Mouse (Mus musculus) forebrain, embryonic 15.5 days (tissue): ENCODE results near the gene Asf1b. TPM values are rescaled to one million over a fixed set of nuclear protein-coding genes. Genes with fewer than 3 reads are reported as not detected.

Experiments used
- ATAC-seq: fragments of 200-750 bp; cut with Nextera tagmentation; replicated peaks from 2 replicates; pipeline ENCODE4 v1.8.0; 2017; ENCODE audit warnings: mild to moderate bottlenecking, moderate TSS enrichment, moderate library complexity
- H3K27ac ChIP-seq: fragments of 300-500 bp; sonication (generic); replicated peaks from 2 replicates; pipeline ENCODE4 v1.5.1; 2015; ENCODE audit warnings: mild to moderate bottlenecking, inconsistent platforms
- H3K27me3 ChIP-seq: fragments of 300-500 bp; sonication (generic); 2 replicates; pipeline ENCODE4 v1.6.1; 2015; ENCODE audit warnings: inconsistent platforms
- H3K36me3 ChIP-seq: fragments of 300-500 bp; sonication (generic); 2 replicates; pipeline ENCODE4 v1.6.1; 2015; ENCODE audit warnings: mild to moderate bottlenecking, inconsistent platforms
- H3K4me1 ChIP-seq: fragments of 300-500 bp; sonication (generic); 2 replicates; pipeline ENCODE4 v1.6.1; 2015; ENCODE audit warnings: inconsistent platforms
- H3K4me2 ChIP-seq: fragments of 300-500 bp; sonication (generic); replicated peaks from 2 replicates; pipeline ENCODE4 v1.6.1; 2015; ENCODE audit warnings: mild to moderate bottlenecking, inconsistent platforms
- H3K4me3 ChIP-seq: fragments of 300-500 bp; sonication (generic); 2 replicates; pipeline ENCODE4 v1.5.1; 2015; ENCODE audit warnings: mild to moderate bottlenecking, inconsistent platforms
- H3K9ac ChIP-seq: fragments of 300-500 bp; sonication (generic); replicated peaks from 2 replicates; pipeline ENCODE4 v1.6.1; 2015; ENCODE audit warnings: mild to moderate bottlenecking, inconsistent platforms
- H3K9me3 ChIP-seq: fragments of 300-500 bp; sonication (generic); 2 replicates; pipeline ENCODE4 v1.6.1; 2016; ENCODE audit warnings: inconsistent platforms
- WGBS: fragments of 180-500 bp; shearing (Covaris S2); methylation state at CpG from one replicate; pipeline ENCODE4 v1.1.7; 2015; ENCODE audit warnings: mixed read lengths; 5-methylcytosine and 5-hydroxymethylcytosine counted together
- polyA plus RNA-seq: library from polyadenylated mRNA; unstranded; fragments of >200 nt; fragmentation: Nextera tagmentation; extraction: Ambion mirVana; gene quantifications from 2 replicates; pipeline ENCODE4 v1.2.1, GENCODE M21; 2015

The Asf1b gene
- polyA plus RNA-seq = 20.7 and 22.2 TPM in 2 replicates

- peak within 1 kb of the TSS; percentile 44 for H3K9ac ChIP-seq
- under 1% methylated on average over 73 of the region's 75 CpGs for WGBS
- H3K27me3 ChIP-seq = no peaks in the 10 kb centered on the region
Measured at GRCm38 (mm10) chr8:83955106-83955957, at the start of gene Asf1b, which contains the start of gene Gm10644. Gene Asf1b (plus strand): TSS chr8:83955507. Gene Gm10644 (minus strand): TSS chr8:83955205.

DNA sequence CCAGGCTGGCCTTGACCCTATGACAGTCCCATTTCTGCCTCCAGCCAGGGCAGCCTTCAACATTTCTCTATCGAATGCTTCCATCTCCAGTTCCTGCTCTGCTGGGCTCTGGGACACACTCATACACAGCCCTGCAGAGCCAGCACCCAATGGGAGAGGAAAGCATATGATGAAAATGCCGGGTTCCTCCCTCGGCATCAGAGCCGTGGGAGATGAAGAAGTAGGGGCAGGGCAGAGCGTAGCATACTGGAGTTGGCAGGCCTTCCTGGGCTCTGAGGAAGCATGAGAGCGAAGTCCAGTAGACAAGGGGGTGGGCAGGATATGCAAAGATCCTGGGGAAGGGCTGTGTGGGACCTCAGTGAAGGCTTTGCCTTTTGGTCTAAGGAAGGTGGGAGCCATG, 46.7 kb upstream of the Asf1b start:
- peaks cover 45% of the 10 kb centered on the region for H3K4me1 ChIP-seq
- no peak overlapping the region for H3K4me3 ChIP-seq
- ATAC-seq = no peak
- no peaks in the 10 kb centered on the region for H3K36me3 ChIP-seq
- H3K27ac ChIP-seq = no peak overlapping the region
- no peaks in the 10 kb centered on the region for H3K9me3 ChIP-seq
- H3K4me2 ChIP-seq = no peak overlapping the region
- 84% methylated on average over 6 of the region's 6 CpGs for WGBS
- no peak overlapping the region for H3K9ac ChIP-seq
- H3K27me3 ChIP-seq = no peaks in the 10 kb centered on the region

More at GRCm38 (mm10) chr8:83955106-83955957, at the start of gene Asf1b, which contains the start of gene Gm10644:
- Histone ChIP-seq H3K4me2 (peak within 1 kb of the TSS; percentile 91), H3K4me1 (peaks cover 24% of the 10 kb centered on the region), H3K27ac (peak within 1 kb of the TSS; percentile 71), H3K4me3 (peak within 1 kb of the TSS; percentile 55), H3K9me3 (no peaks in the 10 kb centered on the region), H3K36me3 (no peaks in the 10 kb centered on the region)
- ATAC-seq = peak; percentile 100

GRCm38 (mm10) chr8:83909311-83909710, 46.0 kb upstream of the Asf1b start:
- no peaks in the 10 kb centered on the region for H3K27me3 ChIP-seq
- ATAC-seq = 0 out of 2 replicates have a peak, but pooled peaks have one; percentile 33
- no peak overlapping the region for H3K4me3 ChIP-seq
- H3K36me3 ChIP-seq = no peaks in the 10 kb centered on the region
- no peak overlapping the region for H3K9ac ChIP-seq
- H3K4me2 ChIP-seq = no peak overlapping the region
- WGBS = 41% methylated on average over 8 of the region's 8 CpGs
- H3K9me3 ChIP-seq = no peaks in the 10 kb centered on the region
- no peak overlapping the region for H3K27ac ChIP-seq
- H3K4me1 ChIP-seq = peaks cover 45% of the 10 kb centered on the region

DNA sequence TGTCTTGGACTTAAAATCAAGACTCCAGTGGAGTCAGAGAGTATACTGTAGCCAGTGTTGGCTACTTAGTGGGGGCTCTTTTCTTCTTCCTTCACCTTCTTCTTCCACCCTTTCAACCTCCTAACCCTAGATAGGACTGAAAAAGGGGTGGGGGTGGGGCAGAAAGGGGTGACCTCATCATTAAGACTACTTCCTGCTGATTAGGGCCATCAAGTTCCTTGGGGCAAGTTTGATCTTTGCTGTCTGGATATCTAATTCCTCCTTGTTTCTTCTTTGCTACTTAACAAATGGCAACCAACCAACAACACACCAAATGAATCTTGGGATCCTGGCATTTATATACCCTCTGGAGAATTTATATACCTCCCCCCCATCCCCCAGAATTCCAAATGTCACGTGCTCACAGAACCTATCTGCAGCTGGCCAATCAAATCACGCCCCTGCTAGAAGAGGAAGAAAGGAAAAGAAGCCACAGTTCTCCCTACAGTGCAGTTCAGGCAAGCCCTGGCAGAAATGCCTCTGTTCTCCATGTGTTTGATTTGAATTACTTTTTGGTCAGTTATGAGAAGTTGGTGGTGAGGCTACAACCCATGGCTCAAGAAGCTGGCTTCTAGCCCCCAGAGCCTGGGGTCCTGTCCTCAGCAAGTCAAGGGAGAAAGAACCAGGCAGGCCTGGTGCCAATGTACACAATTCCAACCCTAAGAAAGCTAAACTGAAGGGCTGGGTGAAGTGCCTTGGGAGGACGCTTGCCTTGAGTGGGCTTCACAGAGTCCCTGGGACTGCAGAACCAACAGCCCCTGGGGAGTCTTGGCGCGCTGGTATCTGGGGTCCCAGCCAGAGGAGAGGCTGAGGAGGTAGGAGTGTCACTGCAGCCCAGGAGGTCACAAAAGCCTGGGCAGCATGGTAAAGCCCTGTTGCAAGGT, 43.2 kb upstream of the Asf1b start:
- Histone ChIP-seq H3K9me3 (no peaks in the 10 kb centered on the region), H3K4me3 (no peak overlapping the region), H3K9ac (no peak overlapping the region), H3K36me3 (no peaks in the 10 kb centered on the region), H3K4me2 (no peak overlapping the region), H3K4me1 (peaks cover 55% of the 10 kb centered on the region), H3K27me3 (no peaks in the 10 kb centered on the region), H3K27ac (no peak overlapping the region)
- no peak for ATAC-seq
- WGBS = 85% methylated on average over 5 of the region's 5 CpGs

DNA sequence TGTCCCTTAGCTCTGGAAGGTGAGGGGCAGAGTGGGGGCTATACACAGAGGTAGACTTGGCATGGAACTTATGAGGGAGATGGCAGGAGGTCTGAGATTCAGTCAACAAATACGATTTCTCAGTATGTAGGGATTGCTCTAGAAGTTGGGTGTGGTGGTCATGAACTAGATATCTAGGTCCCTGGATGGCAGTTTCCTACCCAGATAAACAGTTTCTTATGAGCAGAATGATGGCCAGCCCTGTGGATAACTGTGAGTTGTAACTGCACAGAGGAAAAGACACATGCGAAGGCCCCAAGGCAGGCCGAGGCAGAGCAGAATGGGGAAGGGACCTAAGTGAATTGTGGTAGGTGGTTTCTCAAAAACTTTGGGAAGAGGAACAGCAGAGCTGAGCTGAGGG, 41.1 kb upstream of the Asf1b start:
- Histone ChIP-seq H3K4me1 (peaks cover 36% of the 10 kb centered on the region), H3K4me3 (no peak overlapping the region), H3K36me3 (peaks cover 3% of the 10 kb centered on the region; the same call in 1 of the 2 replicates), H3K4me2 (no peak overlapping the region), H3K9me3 (no peaks in the 10 kb centered on the region), H3K9ac (no peak overlapping the region), H3K27ac (no peak overlapping the region), H3K27me3 (no peaks in the 10 kb centered on the region)
- ATAC-seq = no peak
- WGBS = 85% methylated on average over 3 of the region's 3 CpGs

GRCm38 (mm10) chr8:83914860-83915259, 40.4 kb upstream of the Asf1b start:
- H3K27me3 ChIP-seq = no peaks in the 10 kb centered on the region
- no peak overlapping the region for H3K9ac ChIP-seq
- WGBS = 52% methylated on average over 5 of the region's 5 CpGs
- H3K27ac ChIP-seq = no peak overlapping the region
- peaks cover 6% of the 10 kb centered on the region; the same call in 1 of the 2 replicates for H3K36me3 ChIP-seq
- ATAC-seq = 0 out of 2 replicates have a peak, but pooled peaks have one; percentile 9
- no peaks in the 10 kb centered on the region for H3K9me3 ChIP-seq
- H3K4me2 ChIP-seq = no peak overlapping the region
- H3K4me3 ChIP-seq = no peak overlapping the region
- H3K4me1 ChIP-seq = peaks cover 31% of the 10 kb centered on the region

- no peak overlapping the region for H3K9ac ChIP-seq
Measured at GRCm38 (mm10) chr8:83916015-83916414, 39.3 kb upstream of the Asf1b start.

GRCm38 (mm10) chr8:83917566-83917965, 37.7 kb upstream of the Asf1b start:
- 70% methylated on average over 6 of the region's 6 CpGs for WGBS
- Histone ChIP-seq H3K27ac (no peak overlapping the region), H3K4me2 (no peak overlapping the region)

More at GRCm38 (mm10) chr8:83916015-83916414, 39.3 kb upstream of the Asf1b start:
- H3K27ac ChIP-seq = peak overlapping the region; percentile 16; the same call in 1 of the 2 replicates
- no peaks in the 10 kb centered on the region for H3K27me3 ChIP-seq
- no peak overlapping the region for H3K4me2 ChIP-seq
- no peak overlapping the region for H3K4me3 ChIP-seq
- H3K4me1 ChIP-seq = peaks cover 30% of the 10 kb centered on the region
- WGBS = 66% methylated on average over 5 of the region's 5 CpGs
- H3K9me3 ChIP-seq = no peaks in the 10 kb centered on the region
- ATAC-seq = no peak
- peaks cover 14% of the 10 kb centered on the region for H3K36me3 ChIP-seq

DNA sequence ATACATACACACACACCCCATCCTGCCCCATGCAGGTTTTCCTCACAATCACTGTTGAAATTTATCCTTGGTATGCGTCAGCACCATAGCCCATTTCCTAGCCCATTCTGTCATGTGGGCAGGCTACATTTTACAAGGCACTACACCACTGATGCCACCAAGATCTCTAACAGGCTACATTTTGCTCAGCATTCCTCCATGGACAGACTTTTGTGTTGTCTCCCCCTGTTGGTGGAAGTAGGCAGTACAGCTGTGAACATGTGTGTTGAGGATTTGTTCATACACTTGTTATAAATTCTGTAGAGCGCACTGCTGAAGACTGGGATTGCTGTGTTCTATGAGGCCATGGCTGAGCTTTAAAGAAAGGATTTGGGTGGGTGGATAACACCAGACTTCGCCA, 33.7 kb upstream of the Asf1b start:
- H3K27ac ChIP-seq = no peak overlapping the region
- WGBS = 72% methylated on average over 3 of the region's 3 CpGs
- H3K9me3 ChIP-seq = no peaks in the 10 kb centered on the region
- H3K4me1 ChIP-seq = no peaks in the 10 kb centered on the region
- H3K4me2 ChIP-seq = no peak overlapping the region
- ATAC-seq = peak; percentile 51; the same call in 1 of the 2 replicates
- H3K27me3 ChIP-seq = no peaks in the 10 kb centered on the region
- H3K36me3 ChIP-seq = peaks cover 49% of the 10 kb centered on the region
- no peak overlapping the region for H3K9ac ChIP-seq
- no peak overlapping the region for H3K4me3 ChIP-seq

More at GRCm38 (mm10) chr8:83917566-83917965, 37.7 kb upstream of the Asf1b start:
- H3K9ac ChIP-seq = no peak overlapping the region
- peaks cover 30% of the 10 kb centered on the region for H3K4me1 ChIP-seq
- H3K4me3 ChIP-seq = no peak overlapping the region
- peaks cover 25% of the 10 kb centered on the region for H3K36me3 ChIP-seq
- H3K27me3 ChIP-seq = no peaks in the 10 kb centered on the region
- no peak for ATAC-seq
- no peaks in the 10 kb centered on the region for H3K9me3 ChIP-seq

DNA sequence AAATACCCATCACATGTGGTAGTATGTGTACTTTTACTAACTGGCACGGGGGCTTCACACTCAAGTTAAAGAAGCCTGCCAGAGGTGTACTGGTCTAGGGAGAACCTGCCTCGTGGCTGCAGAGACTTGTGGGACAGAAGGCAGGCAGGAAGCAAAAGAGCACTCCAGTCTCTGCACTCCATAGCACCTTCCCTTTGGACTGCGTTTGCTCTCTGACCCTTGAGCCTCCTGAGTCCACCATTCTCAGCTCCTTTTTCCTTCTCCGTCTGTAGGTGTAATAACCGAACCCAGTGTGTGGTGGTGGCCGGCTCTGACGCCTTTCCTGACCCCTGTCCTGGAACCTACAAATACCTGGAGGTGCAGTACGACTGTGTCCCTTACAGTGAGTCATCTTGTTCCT, 32.6 kb upstream of the Asf1b start:
- Histone ChIP-seq H3K36me3 (peaks cover 51% of the 10 kb centered on the region), H3K9ac (no peak overlapping the region), H3K4me1 (no peaks in the 10 kb centered on the region), H3K4me2 (no peak overlapping the region), H3K27ac (no peak overlapping the region), H3K4me3 (no peak overlapping the region), H3K27me3 (no peaks in the 10 kb centered on the region), H3K9me3 (no peaks in the 10 kb centered on the region)
- 91% methylated on average over 8 of the region's 8 CpGs for WGBS
- ATAC-seq = no peak

DNA sequence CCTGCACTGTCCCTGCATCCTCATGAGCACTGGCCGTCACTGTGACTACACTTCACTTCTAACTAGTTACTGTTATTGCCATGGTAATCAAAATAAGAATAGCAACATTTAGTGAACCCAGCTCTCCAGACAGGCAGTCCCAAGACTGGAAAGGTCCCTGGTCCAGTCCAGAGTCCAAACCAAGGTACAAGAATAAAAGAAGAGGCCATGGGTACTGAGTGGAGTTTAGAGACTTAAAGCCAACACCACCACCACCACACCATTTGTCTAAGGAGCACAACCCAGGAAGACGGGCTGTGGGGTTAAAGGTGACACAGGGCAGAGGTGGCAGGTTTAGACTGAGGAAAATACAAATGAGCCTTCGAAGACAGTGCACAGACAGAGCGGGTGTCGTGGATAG, 30.7 kb upstream of the Asf1b start:
- Histone ChIP-seq H3K27ac (no peak overlapping the region), H3K9me3 (no peaks in the 10 kb centered on the region), H3K9ac (no peak overlapping the region), H3K4me3 (no peak overlapping the region), H3K36me3 (peaks cover 68% of the 10 kb centered on the region), H3K4me2 (no peak overlapping the region), H3K4me1 (no peaks in the 10 kb centered on the region), H3K27me3 (no peaks in the 10 kb centered on the region)
- ATAC-seq = no peak
- 91% methylated on average over 5 of the region's 5 CpGs for WGBS

DNA sequence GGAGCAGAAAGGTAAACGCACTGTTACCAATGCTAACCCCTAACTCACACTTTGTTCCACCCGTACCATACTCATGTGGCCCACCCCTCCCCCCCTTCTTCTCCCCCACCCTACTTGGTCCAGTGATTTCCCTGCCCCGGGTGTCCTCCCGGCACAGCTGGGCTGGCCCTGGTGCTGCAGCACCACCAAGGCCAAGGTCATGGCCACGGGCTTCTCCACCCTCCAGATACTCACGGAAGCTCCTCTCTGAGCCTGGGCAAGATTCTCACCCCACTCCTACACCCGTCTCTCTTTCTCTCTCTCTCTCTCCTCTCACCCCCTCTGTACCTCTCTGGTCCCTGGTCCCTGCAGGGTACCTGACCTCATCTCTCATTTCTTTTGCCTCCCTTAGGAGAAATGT, 29.0 kb upstream of the Asf1b start:
- Histone ChIP-seq H3K4me3 (no peak overlapping the region), H3K4me1 (no peaks in the 10 kb centered on the region), H3K27ac (no peak overlapping the region), H3K4me2 (no peak overlapping the region), H3K9me3 (no peaks in the 10 kb centered on the region), H3K9ac (no peak overlapping the region), H3K36me3 (peaks cover 71% of the 10 kb centered on the region), H3K27me3 (no peaks in the 10 kb centered on the region)
- 86% methylated on average over 7 of the region's 7 CpGs for WGBS
- no peak for ATAC-seq
